Mouse (Mus musculus): ENCODE data around the gene Elp4.

GRCm38 (mm10) chr2:105726657-105727056 lies 177.7 kb downstream of the Elp4 start:
- TF ChIP-seq GATA1 (IDR thresholded peaks at IDR 0.05; ENCODE audit: borderline replicate concordance, low read length) (no peak), FLI1 (IDR thresholded peaks at IDR 0.05; ENCODE audit: low read length) (no peak)

Measured in megakaryocyte, embryonic 14.5 days (primary cell).